Mouse (Mus musculus) monocyte, adult 5-6 weeks (primary cell): ENCODE results near the gene Hk1. TPM values are rescaled to one million over a fixed set of nuclear protein-coding genes. Genes with fewer than 3 reads are reported as not detected.

ENCODE experiments used
- ATAC-seq: fragments of 153-309, 156-312 bp; replicated peaks from 2 replicates; pipeline ENCODE4 v1.8.0; 2017; ENCODE audit warnings: mild to moderate bottlenecking; ENCODE audit not compliant: low TSS enrichment, insufficient number of reproducible peaks, severe bottlenecking, poor library complexity, low FRiP score
- total RNA-seq: library from RNA; stranded (forward); fragments of 200-1000, 200-491, 200-594 nt; gene quantifications from 3 replicates; pipeline ENCODE4 v1.2.3, GENCODE M21; 2017

Hk1 gene
- total RNA-seq, 1 experiment from 2014 or later, result 33.1 TPM

DNA sequence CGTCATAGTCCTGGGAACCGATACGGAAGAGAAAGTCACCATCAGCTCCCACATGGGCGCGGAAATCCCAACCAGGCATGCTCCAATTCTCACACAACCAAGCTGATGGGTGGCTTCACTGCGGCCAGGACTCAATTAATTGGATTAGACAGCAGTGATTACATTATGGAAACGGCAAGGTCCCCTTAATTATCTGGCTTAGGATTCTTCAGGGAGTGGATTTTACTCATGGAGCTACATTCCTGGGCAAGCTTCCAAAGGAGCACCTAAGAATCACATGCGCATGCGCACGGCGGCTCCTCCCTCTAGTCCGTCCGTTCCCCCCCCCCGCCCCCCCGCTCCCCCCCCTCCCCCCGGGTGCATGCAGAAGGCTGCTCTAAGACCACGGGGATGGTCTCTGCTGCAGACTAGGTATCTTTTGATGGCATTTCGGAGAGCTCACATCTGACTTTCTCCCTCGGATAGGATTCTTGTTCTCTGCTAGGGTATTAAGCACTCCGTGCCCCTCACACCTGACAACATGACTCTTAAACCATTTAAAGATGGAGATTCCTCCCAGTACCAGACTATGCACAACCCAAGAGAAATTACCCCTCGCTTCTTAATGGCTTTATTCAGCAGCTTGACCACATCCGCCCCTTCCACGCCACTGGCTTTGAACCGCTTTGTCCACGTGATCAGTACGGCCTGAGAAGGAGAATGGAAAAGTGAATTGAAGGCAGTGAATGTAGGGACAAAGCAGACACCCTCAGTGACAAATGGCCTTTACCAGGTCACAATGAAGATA lies 83.4 kb downstream of the Hk1 start:
- ATAC-seq, result no peak

DNA sequence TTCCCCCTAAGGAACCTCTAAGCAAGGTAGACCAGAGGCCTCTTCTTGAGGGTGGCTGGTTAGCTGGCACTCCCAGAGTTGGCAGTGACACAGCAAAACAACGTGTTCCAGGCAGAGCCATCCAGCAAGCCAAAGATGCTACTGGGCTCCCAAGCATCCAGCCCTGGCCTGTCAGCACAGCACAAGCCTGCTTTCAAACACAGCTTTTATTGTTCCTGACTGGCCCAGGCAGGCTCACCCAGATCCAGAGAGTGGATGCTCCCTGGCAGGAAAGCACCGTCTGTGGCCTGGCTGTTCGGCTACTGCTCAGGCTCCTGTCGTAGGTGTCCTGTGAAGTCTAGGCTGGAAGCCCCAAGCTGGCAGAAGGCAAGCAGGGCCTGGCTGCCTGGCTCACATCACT lies 85.6 kb downstream of the Hk1 start:
- ATAC-seq, result no peak

DNA sequence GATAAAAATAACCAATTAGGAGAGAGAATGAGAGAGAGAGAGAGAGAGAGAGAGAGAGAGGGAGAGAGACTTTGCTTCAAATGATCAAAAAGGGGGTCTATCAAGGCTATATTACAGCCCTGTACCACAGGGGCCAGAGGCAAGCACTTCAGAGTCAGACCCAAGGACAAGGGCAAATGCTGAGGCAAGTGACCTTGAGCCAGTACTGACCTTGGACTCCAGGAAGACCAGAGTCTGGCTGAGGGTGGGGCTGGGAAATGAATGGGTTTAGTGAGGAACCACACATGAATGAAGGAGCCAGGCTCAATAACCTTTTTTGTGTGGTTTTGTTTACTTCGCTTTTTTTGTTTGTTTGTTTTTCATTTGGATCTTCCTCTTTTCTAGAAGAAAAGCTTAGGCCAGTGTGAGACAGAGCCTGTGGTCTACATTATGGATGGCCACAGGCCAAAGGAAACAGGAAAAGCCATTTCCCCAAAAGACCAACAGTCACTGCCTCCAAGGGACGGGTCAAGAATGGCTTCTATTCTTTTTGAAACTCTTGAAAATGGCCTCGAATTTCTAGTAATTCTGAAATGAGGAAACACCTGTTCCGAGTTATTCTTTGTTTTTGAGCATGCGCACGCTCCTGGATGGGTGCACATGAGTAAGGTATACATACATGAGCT lies 92.1 kb downstream of the Hk1 start:
- ATAC-seq, result no peak

DNA sequence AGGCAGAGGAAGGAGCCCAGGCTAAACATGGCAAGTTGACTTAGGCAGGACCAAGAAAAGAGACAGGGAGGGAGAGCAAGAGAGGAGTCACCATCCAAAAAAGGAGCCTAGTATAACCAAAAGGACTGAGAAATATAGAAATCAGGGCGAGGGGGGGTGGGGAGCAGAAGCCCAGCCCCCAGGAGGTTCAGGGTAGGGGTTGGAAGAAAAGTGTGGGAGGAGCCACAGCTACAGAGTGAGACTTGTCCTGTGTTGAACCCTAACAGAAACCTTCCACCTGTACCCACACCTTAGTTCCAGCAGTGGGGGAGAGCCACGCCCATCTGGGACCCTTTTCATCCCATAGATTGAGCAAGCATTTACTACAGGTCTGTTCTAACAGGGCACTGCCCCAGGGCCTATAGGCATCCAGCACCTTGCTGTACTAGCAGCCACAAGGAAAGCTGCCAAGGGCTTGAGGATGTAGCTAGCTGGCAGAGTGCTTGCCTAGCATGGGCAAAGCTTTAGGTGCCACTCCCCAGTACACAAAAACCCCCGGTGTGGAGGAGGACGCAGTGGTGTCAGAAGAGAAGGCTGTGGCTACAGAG lies 96.4 kb downstream of the Hk1 start:
- ATAC-seq, result no peak

DNA sequence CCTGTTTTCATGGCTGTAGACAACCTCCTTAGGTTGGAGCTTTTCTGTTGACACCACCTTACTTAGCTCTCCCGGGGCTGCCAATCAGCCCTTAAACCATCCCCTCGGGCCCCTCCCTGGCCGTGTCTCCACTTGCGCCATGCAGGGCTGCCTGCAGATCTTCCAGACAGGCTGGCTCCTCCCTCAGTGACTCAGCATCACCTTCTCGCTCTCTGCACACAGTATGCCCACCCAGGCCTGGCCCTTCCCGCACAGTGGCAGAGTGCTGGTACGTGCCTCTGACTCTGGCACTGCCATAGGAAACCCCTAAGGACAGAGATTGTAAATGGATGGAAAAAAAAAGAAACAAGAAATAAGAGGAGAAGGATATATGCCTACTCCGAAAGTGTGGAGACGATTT lies 96.9 kb downstream of the Hk1 start:
- no peak for ATAC-seq

DNA sequence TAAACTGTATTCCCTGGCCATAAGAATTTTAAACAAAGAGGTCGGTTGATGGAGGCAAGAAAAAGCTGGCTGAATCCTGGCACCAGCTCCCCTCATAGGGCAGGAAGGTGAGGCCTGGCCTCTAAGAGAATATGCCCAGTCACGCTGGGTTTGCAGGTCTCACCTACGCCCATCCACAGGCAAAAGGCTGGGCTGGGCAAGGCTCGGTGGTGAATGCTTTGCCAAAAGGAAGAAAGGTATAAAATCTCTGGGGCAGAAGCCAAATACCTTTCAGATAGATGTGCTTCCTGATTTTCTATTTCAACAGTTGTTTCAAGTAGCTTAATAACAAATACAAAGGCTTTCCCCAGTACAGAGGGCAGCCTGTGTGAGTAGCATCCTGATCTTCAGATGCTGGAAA lies 100.0 kb downstream of the Hk1 start:
- no peak for ATAC-seq

DNA sequence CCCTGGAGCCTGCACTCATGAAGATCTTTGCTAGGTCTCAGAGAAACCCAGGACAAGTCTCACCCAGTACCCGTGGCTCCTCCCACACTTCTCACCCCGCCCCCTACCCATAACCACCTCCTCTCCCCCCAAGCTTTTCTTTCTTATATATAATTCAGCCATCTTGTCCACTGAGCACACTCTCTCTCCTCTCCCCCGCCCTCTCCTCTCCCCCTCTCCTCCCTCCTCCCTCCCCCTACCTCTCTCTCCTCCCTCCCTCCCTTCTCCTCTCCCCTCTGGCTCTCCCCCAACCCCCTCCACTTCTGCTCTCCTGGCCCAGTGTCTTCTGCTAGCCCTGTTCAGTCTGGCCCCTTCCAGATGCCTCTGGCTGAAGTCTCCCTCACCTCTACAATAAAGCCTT lies 100.6 kb downstream of the Hk1 start:
- ATAC-seq, result no peak

DNA sequence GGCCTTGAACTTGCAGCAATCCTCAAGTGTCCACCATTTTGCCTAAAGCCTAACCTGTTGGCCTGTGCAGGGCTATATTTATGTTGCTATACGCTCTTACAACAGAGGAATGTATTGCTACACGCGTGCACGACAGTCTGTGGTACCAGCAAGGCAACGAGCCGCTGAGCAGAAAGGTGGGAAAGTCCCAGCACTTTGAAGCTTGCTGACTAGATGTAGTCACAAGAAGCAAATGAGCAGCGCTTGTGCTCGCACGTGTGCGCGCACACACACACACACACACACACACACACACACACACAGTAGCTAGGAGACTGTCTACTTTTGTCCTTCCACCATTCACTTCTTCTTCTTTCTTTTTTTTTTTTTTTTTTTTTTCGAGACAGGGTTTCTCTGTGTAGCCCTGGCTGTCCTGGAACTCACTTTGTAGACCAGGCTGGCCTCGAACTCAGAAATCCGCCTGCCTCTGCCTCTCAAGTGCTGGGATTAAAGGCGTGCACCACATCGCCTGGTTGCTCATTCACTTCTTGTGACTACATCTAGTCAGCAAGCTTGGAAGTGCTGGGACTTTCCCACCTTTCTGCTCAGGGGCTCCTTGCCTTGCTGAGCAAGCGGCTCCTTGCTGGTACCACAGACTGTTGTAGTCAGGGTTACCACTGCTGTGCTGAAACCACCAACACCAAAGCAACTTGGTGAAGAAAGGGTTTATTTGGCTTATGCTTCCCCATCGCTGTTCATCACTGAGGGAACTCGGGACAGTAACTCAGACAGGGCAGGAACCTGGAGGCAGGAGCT lies 102.0 kb downstream of the Hk1 start:
- no peak for ATAC-seq

DNA sequence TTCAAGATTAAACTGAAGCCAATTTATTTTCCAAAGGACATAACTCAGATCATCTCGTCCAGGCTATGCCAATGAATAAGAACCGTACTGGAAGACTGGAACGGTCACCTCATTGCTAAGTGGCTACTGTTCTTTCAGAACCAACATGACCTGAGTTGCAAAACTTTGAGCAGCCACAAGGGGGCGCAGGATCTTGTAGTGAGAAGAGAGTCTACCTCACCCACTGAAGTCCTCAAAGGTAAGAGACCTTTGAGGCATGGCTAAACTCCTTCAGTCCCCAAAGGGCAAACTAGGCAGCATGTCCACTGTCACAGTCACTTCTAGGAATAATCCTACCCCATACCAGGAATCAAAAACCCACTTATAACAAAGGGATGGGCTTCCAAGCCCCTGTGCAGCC lies 104.5 kb downstream of the Hk1 start:
- 0 out of 2 replicates have a peak, but pooled peaks have one; percentile 45 for ATAC-seq

DNA sequence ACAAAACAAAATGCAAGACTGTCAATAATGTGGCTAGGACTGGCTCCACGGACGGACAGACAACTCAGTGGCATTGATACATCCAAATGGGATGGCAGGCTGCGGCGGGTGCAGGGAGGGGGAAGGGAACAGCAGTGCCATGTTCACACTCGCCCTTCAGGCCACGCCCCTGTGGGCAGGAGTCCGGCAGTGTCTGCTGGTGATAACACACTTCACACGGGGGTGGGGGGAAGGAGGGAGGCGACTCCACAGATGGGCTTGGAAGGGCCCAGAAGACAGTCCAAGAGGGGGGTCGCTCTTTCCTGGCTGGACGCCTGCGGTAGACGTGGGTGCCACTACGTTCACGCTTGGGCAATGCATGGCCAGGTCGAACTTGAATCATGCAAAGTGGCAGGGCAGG lies 110.4 kb downstream of the Hk1 start:
- ATAC-seq, result no peak

DNA sequence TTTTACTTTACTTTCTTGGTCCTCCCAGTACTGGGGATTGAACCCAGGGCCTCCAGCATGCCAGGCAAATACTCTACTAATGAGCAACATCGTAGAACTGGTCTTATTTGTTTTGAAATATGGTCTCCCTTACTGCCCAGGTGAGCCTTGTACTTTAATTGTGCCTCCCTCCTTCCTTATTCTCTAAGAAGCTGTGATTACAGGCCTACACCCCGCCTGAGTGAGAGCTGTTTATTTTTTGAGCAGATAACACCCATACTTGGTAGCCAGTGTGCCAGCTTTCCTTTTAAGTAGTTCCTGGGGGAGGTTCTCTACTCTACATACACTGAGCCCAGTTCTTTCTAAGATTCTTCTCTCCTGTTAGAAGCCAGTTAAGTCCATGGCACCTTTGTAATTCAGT lies 115.4 kb downstream of the Hk1 start:
- ATAC-seq, result no peak

DNA sequence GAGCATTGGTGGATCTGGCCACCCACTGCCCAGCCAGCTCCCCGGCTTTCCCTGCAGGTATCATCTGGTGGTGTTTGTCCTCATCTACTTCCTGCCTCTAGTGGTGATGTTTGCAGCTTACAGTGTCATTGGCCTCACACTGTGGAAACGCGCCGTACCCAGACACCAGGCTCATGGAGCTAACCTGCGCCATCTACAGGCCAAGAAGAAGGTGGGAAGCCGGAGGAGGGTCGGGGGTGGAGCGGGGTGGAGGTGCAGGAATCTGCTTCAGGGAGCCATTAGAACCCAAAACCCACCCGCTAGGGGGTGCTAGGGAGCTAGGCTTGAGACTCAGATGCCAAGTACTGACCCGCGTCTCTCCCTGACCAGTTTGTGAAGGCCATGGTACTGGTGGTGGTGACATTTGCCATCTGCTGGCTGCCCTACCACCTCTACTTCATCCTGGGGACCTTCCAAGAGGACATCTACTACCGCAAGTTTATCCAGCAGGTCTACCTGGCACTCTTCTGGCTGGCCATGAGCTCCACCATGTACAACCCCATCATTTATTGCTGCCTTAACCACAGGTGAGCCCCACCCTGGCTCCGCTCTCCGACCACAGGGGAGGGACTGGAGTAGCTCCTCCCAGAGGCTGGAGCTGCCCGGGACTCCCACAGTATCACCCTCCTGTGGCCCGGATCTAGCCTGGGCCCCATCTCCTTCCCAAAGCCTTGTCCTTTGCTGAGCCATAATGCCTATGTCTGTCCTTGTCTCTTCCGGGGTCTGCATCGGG lies 118.4 kb downstream of the Hk1 start:
- ATAC-seq, result peak; percentile 64

DNA sequence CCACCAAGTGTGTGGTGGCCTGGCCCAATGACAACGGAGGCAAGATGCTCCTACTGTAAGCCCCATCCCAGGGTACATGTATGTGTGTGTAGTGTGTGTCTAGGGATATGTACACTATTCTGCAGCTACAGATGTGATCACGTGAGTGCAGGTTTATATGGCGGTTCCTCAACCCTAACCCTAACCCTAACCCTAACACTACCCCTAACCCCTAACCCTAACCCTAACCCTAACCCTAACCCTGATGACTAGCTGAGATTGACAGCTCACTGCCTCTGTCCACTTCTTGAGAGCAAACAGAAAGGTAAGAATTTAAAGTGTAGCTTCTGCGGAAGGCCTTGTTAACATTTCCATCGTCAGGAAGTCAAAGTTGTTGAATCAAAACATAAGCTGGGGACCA lies 121.4 kb downstream of the Hk1 start:
- ATAC-seq, result peak; percentile 38; the same call in 1 of the 2 replicates

DNA sequence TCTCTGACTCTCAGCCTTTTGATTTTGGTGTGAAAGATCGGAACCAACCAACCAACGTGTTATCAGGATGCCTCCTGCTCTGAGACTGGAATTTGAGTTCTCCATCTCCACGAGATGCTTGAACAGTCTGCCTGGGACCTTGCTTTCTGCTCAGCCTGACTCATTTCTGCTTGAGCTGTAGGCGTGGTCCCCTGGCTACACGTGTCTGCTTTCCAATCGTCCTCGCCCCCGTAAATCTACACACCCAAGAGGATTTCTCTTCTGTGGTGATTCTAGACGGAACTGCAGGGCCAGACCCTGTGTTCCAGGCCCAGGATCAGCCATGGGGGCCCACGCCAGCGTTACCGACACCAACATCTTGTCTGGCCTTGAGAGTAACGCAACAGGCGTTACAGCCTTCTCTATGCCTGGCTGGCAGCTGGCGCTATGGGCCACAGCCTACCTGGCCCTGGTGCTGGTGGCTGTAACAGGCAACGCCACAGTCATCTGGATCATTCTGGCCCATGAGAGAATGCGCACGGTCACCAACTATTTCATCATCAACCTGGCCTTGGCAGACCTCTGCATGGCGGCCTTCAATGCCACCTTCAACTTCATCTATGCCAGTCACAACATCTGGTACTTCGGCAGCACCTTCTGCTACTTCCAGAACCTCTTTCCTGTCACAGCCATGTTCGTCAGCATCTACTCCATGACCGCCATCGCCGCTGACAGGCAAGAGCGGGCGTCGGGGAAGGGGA lies 127.0 kb downstream of the Hk1 start:
- ATAC-seq, result 0 out of 2 replicates have a peak, but pooled peaks have one; percentile 25

DNA sequence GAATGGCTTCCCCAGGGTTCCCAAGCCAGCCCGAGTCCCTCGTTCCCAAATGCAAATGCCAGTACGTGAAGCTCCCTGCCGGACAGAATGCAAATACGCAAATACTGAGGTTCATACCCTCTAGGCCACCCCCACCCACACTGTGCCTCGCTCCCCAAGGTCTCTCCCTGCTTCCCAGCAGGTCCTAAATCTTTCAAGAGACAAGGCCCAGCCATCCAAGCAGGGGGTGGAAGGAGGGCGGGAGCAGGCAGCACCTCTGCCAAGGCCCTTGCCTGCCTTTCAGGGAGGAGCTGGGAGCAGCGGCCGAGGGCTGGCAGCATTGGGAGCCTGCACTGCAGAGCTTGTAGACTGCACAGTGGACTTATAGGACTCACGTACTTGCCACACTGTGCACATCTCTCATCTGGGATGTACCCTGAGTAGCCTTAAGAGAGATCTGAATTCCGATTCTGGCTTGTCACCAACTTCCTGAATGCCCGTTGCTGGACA lies 127.7 kb downstream of the Hk1 start, which contains the start of gene Tacr2:
Gene Tacr2, plus strand, starts transcription at position 439 of the 489 bp plus-strand sequence.
- ATAC-seq, result no peak

DNA sequence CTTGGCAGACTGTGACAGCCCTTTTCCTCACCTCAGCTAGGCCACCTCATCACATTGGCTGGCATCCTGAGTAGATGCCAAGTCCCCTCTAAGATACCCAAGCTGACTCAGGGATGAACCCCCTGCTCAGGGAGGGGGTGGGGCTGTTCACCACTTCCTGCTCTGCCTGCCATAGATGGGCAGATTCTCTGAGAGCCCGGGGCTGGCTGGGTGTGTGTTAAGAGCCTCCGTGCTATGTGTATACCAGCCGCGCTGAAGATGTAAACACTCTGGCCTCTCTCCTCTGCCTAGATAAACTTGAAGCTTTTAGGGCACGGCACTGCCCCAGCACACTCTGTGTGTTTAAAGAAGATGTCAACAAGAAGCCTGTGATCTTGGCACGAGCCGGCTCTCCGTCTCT lies 131.9 kb downstream of the Hk1 start:
- ATAC-seq, result no peak

DNA sequence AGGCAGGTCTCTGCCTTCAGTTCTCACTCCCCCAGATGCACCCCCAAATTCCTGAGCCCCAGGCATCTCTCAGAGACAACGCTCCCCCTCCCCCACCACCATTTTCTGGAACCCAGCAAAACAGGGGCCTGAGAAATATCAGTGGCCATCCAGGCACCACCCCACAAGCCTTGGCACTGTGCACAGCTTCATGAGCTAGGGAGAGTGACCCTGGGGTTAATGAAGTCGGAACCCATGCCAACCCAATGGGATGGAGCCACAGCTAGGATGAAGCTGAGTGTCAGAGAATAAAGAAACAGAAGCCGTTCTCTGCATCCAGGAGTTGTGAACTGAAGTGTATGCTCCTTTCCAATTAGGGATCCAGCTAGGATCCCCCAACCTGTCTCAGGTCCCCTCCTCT lies 132.6 kb downstream of the Hk1 start:
- ATAC-seq, result no peak

DNA sequence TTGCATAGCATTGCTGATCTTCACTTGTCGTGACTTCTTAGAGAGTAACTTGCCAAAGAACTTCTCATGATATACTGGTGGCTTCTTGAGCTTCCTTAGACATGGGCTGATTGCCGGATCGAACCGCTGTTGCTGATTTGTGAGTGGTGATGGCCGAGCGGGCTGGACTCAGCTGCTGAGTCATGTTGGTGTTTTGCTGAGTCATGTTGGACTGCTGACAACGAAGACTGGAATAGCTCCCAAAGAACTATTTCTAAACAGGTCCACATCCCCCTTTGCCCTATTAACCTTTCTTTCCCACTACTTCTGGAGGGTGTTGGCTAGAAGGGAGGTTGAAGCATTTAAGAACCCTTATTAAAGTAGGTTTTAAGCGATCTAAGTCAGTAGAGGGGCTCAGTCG lies 135.6 kb downstream of the Hk1 start:
- ATAC-seq, result no peak
